ENCODE assay signal across 14 mouse cellular contexts in genomic region chr1:75006016-75006415, GRCm38 (mm10). TPM values are rescaled to one million over a fixed set of nuclear protein-coding genes. Genes with fewer than 3 reads are reported as not detected.
DNase-seq lines count a peak whose midpoint lies in the region; ATAC-seq and TF ChIP-seq lines count a peak whose summit lies in the region.
"Had no signal": no experiment of that assay in that cellular context is flagged by ENCODE, and none has a peak within 500 bp of the region (broad histone marks: within the 10 kb centered on the region; RNA-seq: fewer than 3 reads in every experiment).

No protein-coding gene starts in this region.

- no peak overlapping the region for H3K4me3 ChIP-seq in kidney, embryonic 16.5 days (ENCODE audit: low read length)
- H3K4me3 ChIP-seq in heart, embryonic 15.5 days: no peak overlapping the region
- no peak overlapping the region for H3K4me3 ChIP-seq in small intestine, adult 2 months (ENCODE audit: low read depth, low read length)
- H3K4me3 ChIP-seq: forebrain, embryonic 12.5 days; kidney, embryonic 15.5 days; midbrain, embryonic 10.5 days had no signal

- peak; percentile 6 for DNase-seq in kidney, adult 11 months
- peak; percentile 11 for DNase-seq in heart, adult 8-10 months (ENCODE audit: low spot score)
- DNase-seq in spleen, postnatal 36 days (ENCODE audit: low spot score in 2 of 2): no peak
- no peak for DNase-seq in left cerebral cortex, postnatal 36 days (ENCODE audit: low spot score in 2 of 2)
- DNase-seq: adrenal gland, adult 2 months; cerebellum, adult 11-12 months; liver had no signal

- ATAC-seq in kidney, embryonic 16.5 days (ENCODE audit: low FRiP score, low TSS enrichment): no peak
- ATAC-seq in heart, embryonic 15.5 days (replicated peaks; ENCODE audit: insufficient number of reproducible peaks, insufficient read depth, low FRiP score, low read depth): peak; percentile 58; the same call in 1 of the 2 replicates
- ATAC-seq: hindbrain, postnatal 0 days had no signal

- H3K9me3 ChIP-seq in kidney, embryonic 16.5 days (ENCODE audit: low read length): no peaks in the 10 kb centered on the region
- H3K9me3 ChIP-seq in heart, embryonic 15.5 days (replicated peaks): no peaks in the 10 kb centered on the region
- H3K9me3 ChIP-seq: forebrain, embryonic 12.5 days; kidney, embryonic 15.5 days; midbrain, embryonic 10.5 days had no signal

- no peak for TF ChIP-seq CTCF in small intestine, adult 2 months (IDR thresholded peaks at IDR 0.05; ENCODE audit: extremely low read depth, insufficient read length, insufficient replicate concordance, low read depth, low read length)

- no peaks in the 10 kb centered on the region for H3K4me1 ChIP-seq in kidney, embryonic 16.5 days (ENCODE audit: insufficient read depth, low read length)
- peaks cover 7% of the 10 kb centered on the region for H3K4me1 ChIP-seq in heart, embryonic 15.5 days (replicated peaks)
- peaks cover 14% of the 10 kb centered on the region; the same call in 1 of the 2 replicates for H3K4me1 ChIP-seq in small intestine, adult 2 months (ENCODE audit: control insufficient read depth, insufficient read depth, insufficient read length, low read length)
- H3K4me1 ChIP-seq: forebrain, embryonic 12.5 days; kidney, embryonic 15.5 days; midbrain, embryonic 10.5 days had no signal

- no peaks in the 10 kb centered on the region for H3K36me3 ChIP-seq in kidney, embryonic 16.5 days (ENCODE audit: insufficient read depth, low read length)
- H3K36me3 ChIP-seq in heart, embryonic 15.5 days: no peaks in the 10 kb centered on the region
- H3K36me3 ChIP-seq in small intestine, adult 2 months (ENCODE audit: control insufficient read depth, insufficient read depth, low read length): no peaks in the 10 kb centered on the region
- H3K36me3 ChIP-seq: forebrain, embryonic 12.5 days; kidney, embryonic 15.5 days; midbrain, embryonic 10.5 days had no signal

- H3K27me3 ChIP-seq in kidney, embryonic 16.5 days (ENCODE audit: insufficient read depth, low read length): no peaks in the 10 kb centered on the region
- H3K27me3 ChIP-seq in heart, embryonic 15.5 days: no peaks in the 10 kb centered on the region
- H3K27me3 ChIP-seq in small intestine, adult 2 months (ENCODE audit: control insufficient read depth, insufficient read depth, low read length): no peaks in the 10 kb centered on the region
- H3K27me3 ChIP-seq: forebrain, embryonic 12.5 days had no signal

- H3K4me2 ChIP-seq in kidney, embryonic 16.5 days (replicated peaks; ENCODE audit: low read depth, low read length): no peak overlapping the region
- H3K4me2 ChIP-seq in heart, embryonic 15.5 days: no peak overlapping the region
- H3K4me2 ChIP-seq: forebrain, embryonic 12.5 days; kidney, embryonic 15.5 days had no signal

- H3K9ac ChIP-seq in kidney, embryonic 16.5 days (replicated peaks; ENCODE audit: low read length): no peak overlapping the region
- no peak overlapping the region for H3K9ac ChIP-seq in heart, embryonic 15.5 days
- H3K9ac ChIP-seq: forebrain, embryonic 12.5 days; kidney, embryonic 15.5 days had no signal

- intact Hi-C loops in left cerebral cortex, postnatal 36 days (cut with DNase I): no loop called here

- WGBS in kidney, embryonic 16.5 days: 36% methylated on average over 4 of the region's 4 CpGs
- WGBS in heart, embryonic 15.5 days: 21% methylated on average over 4 of the region's 4 CpGs
- WGBS in small intestine, adult 2 months: 10% methylated on average over 4 of the region's 4 CpGs

- TF ChIP-seq POLR2A in small intestine, adult 2 months (IDR thresholded peaks at IDR 0.05; ENCODE audit: low read depth, low read length): peak; percentile 15; the same call in 1 of the 2 replicates

- H3K27ac ChIP-seq in kidney, embryonic 16.5 days (ENCODE audit: low read length): no peak overlapping the region
- no peak overlapping the region for H3K27ac ChIP-seq in heart, embryonic 15.5 days
- H3K27ac ChIP-seq in small intestine, adult 2 months (ENCODE audit: insufficient read depth, low read depth, low read length): no peak overlapping the region
- H3K27ac ChIP-seq: forebrain, embryonic 12.5 days; hindbrain, postnatal 0 days; kidney, embryonic 15.5 days; midbrain, embryonic 10.5 days had no signal

RNA-seq across cellular contexts. Expression of gene Ihh, which starts 54.5 kb away (rescaled TPM):
- 2.4 and 3.4 TPM in 2 replicates for polyA plus RNA-seq in kidney, embryonic 16.5 days (2015; fragmentation: Nextera tagmentation; extraction: Ambion mirVana)
- under 1 TPM in 1 of 4 experiments, not detected in 3; 0.24 TPM for total RNA-seq in heart, adult 8-10 months (2022)
- polyA plus RNA-seq in heart, embryonic 15.5 days (2015; fragmentation: Nextera tagmentation; extraction: Ambion mirVana): 0.09 and 0.13 TPM in 2 replicates
- 67.5 and 198 TPM in 2 replicates for polyA plus RNA-seq in small intestine, adult 2 months (2012; rRNA removed)
- under 1 TPM; 0.37 to 0.48 TPM for total RNA-seq in left cerebral cortex, postnatal 36 days (2021)

Comparison
In these comparisons a context has a peak if more than half of its experiments do, and no peak if none do; other contexts are left out.
1. DNase-seq: peak in kidney, adult 11 months (single experiment) and heart, adult 8-10 months (single experiment); none in spleen, postnatal 36 days (0 of 2) and left cerebral cortex, postnatal 36 days (0 of 2).
2. RNA of gene Ihh, which starts 54.5 kb away (polyA plus RNA-seq): 67.5 to 198 TPM in small intestine, adult 2 months; 2.4 to 3.4 TPM in kidney, embryonic 16.5 days and 0.09 to 0.13 TPM in heart, embryonic 15.5 days; every median in the first group is over 10 times any median in the second.